Mouse (Mus musculus) liver, embryonic 12.5 days (tissue): ENCODE results near the gene H3f3b. TPM values are rescaled to one million over a fixed set of nuclear protein-coding genes. Genes with fewer than 3 reads are reported as not detected.

ENCODE experiments used
- ATAC-seq: fragments of 200-750 bp; cut with Nextera tagmentation; 2 replicates; pipeline ENCODE4 v1.8.0; 2017; ENCODE audit warnings: moderate number of reproducible peaks, mild to moderate bottlenecking, moderate library complexity
- H3K27ac ChIP-seq: fragments of 300-500 bp; sonication (generic); 2 replicates; pipeline ENCODE4 v1.5.1; 2016; ENCODE audit warnings: mild to moderate bottlenecking
- H3K27me3 ChIP-seq: fragments of 300-500 bp; sonication (generic); replicated peaks from 2 replicates; pipeline ENCODE4 v1.6.1; 2016; ENCODE audit warnings: mild to moderate bottlenecking, moderate library complexity
- H3K36me3 ChIP-seq: fragments of 300-500 bp; sonication (generic); 2 replicates; pipeline ENCODE4 v1.6.1; 2016; ENCODE audit warnings: mild to moderate bottlenecking, moderate library complexity
- H3K4me1 ChIP-seq: fragments of 300-500 bp; sonication (generic); 2 replicates; pipeline ENCODE4 v1.6.1; 2016
- H3K4me2 ChIP-seq: fragments of 300-500 bp; sonication (generic); 2 replicates; pipeline ENCODE4 v1.6.1; 2016; ENCODE audit warnings: mild to moderate bottlenecking, moderate library complexity
- H3K4me3 ChIP-seq: fragments of 300-500 bp; sonication (generic); 2 replicates; pipeline ENCODE4 v1.5.1; 2016; ENCODE audit warnings: mild to moderate bottlenecking, moderate library complexity
- H3K9ac ChIP-seq: fragments of 300-500 bp; sonication (generic); 2 replicates; pipeline ENCODE4 v1.6.1; 2016; ENCODE audit warnings: mild to moderate bottlenecking, moderate library complexity
- H3K9me3 ChIP-seq: fragments of 300-500 bp; sonication (generic); replicated peaks from 2 replicates; pipeline ENCODE4 v1.6.1; 2016; ENCODE audit warnings: mild to moderate bottlenecking, moderate library complexity
- WGBS: fragments of 180-500 bp; shearing (Covaris S2); methylation state at CpG from one replicate; pipeline ENCODE4 v1.1.7; 2016; ENCODE audit not compliant: insufficient replicate concordance; 5-methylcytosine and 5-hydroxymethylcytosine counted together
- polyA plus RNA-seq: library from polyadenylated mRNA; unstranded; fragments of >200 nt; fragmentation: Nextera tagmentation; extraction: Ambion mirVana; gene quantifications from 2 replicates; pipeline ENCODE4 v1.2.1, GENCODE M21; 2016

Gene H3f3b
- polyA plus RNA-seq, 1 experiment from 2014 or later = 816 TPM

GRCm38 (mm10) chr11:116061641-116062415, 34.1 kb upstream of the H3f3b start:
- H3K36me3 ChIP-seq = peaks cover 98% of the 10 kb centered on the region
- peaks cover 23% of the 10 kb centered on the region for H3K4me1 ChIP-seq
- WGBS = 83% methylated on average over 13 of the region's 13 CpGs
- no peak overlapping the region for H3K4me3 ChIP-seq
- no peak overlapping the region for H3K27ac ChIP-seq
- no peaks in the 10 kb centered on the region for H3K9me3 ChIP-seq
- ATAC-seq = no peak
- H3K4me2 ChIP-seq = no peak overlapping the region
- no peaks in the 10 kb centered on the region for H3K27me3 ChIP-seq
- H3K9ac ChIP-seq = no peak overlapping the region

GRCm38 (mm10) chr11:116060596-116060995, 32.8 kb upstream of the H3f3b start:
- Histone ChIP-seq H3K9ac (no peak overlapping the region), H3K9me3 (no peaks in the 10 kb centered on the region), H3K4me1 (peaks cover 34% of the 10 kb centered on the region), H3K27me3 (no peaks in the 10 kb centered on the region), H3K4me2 (no peak overlapping the region), H3K4me3 (no peak overlapping the region), H3K27ac (0 out of 2 replicates have a peak overlapping the region, but pooled peaks have one; percentile 17), H3K36me3 (peaks cover 99% of the 10 kb centered on the region)
- ATAC-seq = no peak
- WGBS = 83% methylated on average over 9 of the region's 9 CpGs

- Histone ChIP-seq H3K27ac (no peak overlapping the region), H3K9me3 (no peaks in the 10 kb centered on the region), H3K36me3 (peaks cover 99% of the 10 kb centered on the region), H3K4me2 (no peak overlapping the region), H3K4me3 (no peak overlapping the region), H3K4me1 (peaks cover 44% of the 10 kb centered on the region), H3K27me3 (no peaks in the 10 kb centered on the region), H3K9ac (no peak overlapping the region)
- ATAC-seq = no peak
- WGBS = 91% methylated on average over 11 of the region's 11 CpGs
Observed at GRCm38 (mm10) chr11:116059691-116060025, 31.9 kb upstream of the H3f3b start.

GRCm38 (mm10) chr11:116058868-116059690, 31.3 kb upstream of the H3f3b start:
- WGBS = 91% methylated on average over 17 of the region's 17 CpGs
- Histone ChIP-seq H3K36me3 (peaks cover 99% of the 10 kb centered on the region), H3K27me3 (no peaks in the 10 kb centered on the region), H3K4me1 (peaks cover 45% of the 10 kb centered on the region), H3K4me2 (no peak overlapping the region), H3K27ac (no peak overlapping the region), H3K4me3 (no peak overlapping the region), H3K9ac (no peak overlapping the region), H3K9me3 (no peaks in the 10 kb centered on the region)
- no peak for ATAC-seq

GRCm38 (mm10) chr11:116058022-116058614, 30.4 kb upstream of the H3f3b start:
- WGBS = 75% methylated on average over 12 of the region's 12 CpGs
- no peak for ATAC-seq
- Histone ChIP-seq H3K4me2 (peak overlapping the region; percentile 39), H3K27me3 (no peaks in the 10 kb centered on the region), H3K9me3 (no peaks in the 10 kb centered on the region), H3K9ac (peak overlapping the region; percentile 54; the same call in 1 of the 2 replicates), H3K4me3 (no peak overlapping the region), H3K36me3 (peaks cover 99% of the 10 kb centered on the region), H3K4me1 (peaks cover 54% of the 10 kb centered on the region), H3K27ac (peak overlapping the region; percentile 78; the same call in 1 of the 2 replicates)

GRCm38 (mm10) chr11:116057237-116057881, 29.6 kb upstream of the H3f3b start:
- peak overlapping the region; percentile 54 for H3K9ac ChIP-seq
- peak overlapping the region; percentile 78 for H3K27ac ChIP-seq
- 20% methylated on average over 4 of the region's 4 CpGs for WGBS
- peaks cover 99% of the 10 kb centered on the region for H3K36me3 ChIP-seq
- peaks cover 60% of the 10 kb centered on the region for H3K4me1 ChIP-seq
- no peak overlapping the region for H3K4me3 ChIP-seq
- peak overlapping the region; percentile 39 for H3K4me2 ChIP-seq
- no peaks in the 10 kb centered on the region for H3K27me3 ChIP-seq
- no peaks in the 10 kb centered on the region for H3K9me3 ChIP-seq
- ATAC-seq = peak; percentile 78

- H3K9ac ChIP-seq = no peak overlapping the region
- ATAC-seq = no peak
- no peak overlapping the region for H3K4me2 ChIP-seq
- peaks cover 99% of the 10 kb centered on the region for H3K36me3 ChIP-seq
- H3K4me3 ChIP-seq = no peak overlapping the region
- WGBS = 66% methylated on average over 11 of the region's 11 CpGs
- H3K27ac ChIP-seq = peak overlapping the region; percentile 78; the same call in 1 of the 2 replicates
- no peaks in the 10 kb centered on the region for H3K9me3 ChIP-seq
- peaks cover 60% of the 10 kb centered on the region for H3K4me1 ChIP-seq
- H3K27me3 ChIP-seq = no peaks in the 10 kb centered on the region
Observed at GRCm38 (mm10) chr11:116055873-116056272, 28.1 kb upstream of the H3f3b start.

- H3K27ac ChIP-seq = peak overlapping the region; percentile 10
- no peaks in the 10 kb centered on the region for H3K9me3 ChIP-seq
- peak; percentile 48 for ATAC-seq
- H3K4me1 ChIP-seq = peaks cover 57% of the 10 kb centered on the region
- no peaks in the 10 kb centered on the region for H3K27me3 ChIP-seq
- H3K36me3 ChIP-seq = peaks cover 99% of the 10 kb centered on the region
- no peak overlapping the region for H3K4me3 ChIP-seq
- peak overlapping the region; percentile 12 for H3K9ac ChIP-seq
- 74% methylated on average over 9 of the region's 9 CpGs for WGBS
- no peak overlapping the region for H3K4me2 ChIP-seq
Observed at GRCm38 (mm10) chr11:116053510-116054229, 25.9 kb upstream of the H3f3b start.

- Histone ChIP-seq H3K9ac (no peak overlapping the region), H3K4me1 (peaks cover 22% of the 10 kb centered on the region), H3K27ac (no peak overlapping the region), H3K4me2 (no peak overlapping the region), H3K4me3 (no peak overlapping the region), H3K9me3 (no peaks in the 10 kb centered on the region), H3K27me3 (no peaks in the 10 kb centered on the region), H3K36me3 (peaks cover 97% of the 10 kb centered on the region)
- no peak for ATAC-seq
- 85% methylated on average over 4 of the region's 4 CpGs for WGBS
Observed at GRCm38 (mm10) chr11:116050196-116050595, 22.4 kb upstream of the H3f3b start.

GRCm38 (mm10) chr11:116049610-116050009, 21.8 kb upstream of the H3f3b start:
- no peak for ATAC-seq
- Histone ChIP-seq H3K9ac (no peak overlapping the region), H3K4me1 (peaks cover 17% of the 10 kb centered on the region), H3K27ac (no peak overlapping the region), H3K27me3 (no peaks in the 10 kb centered on the region), H3K36me3 (peaks cover 97% of the 10 kb centered on the region), H3K4me3 (no peak overlapping the region), H3K4me2 (no peak overlapping the region), H3K9me3 (no peaks in the 10 kb centered on the region)
- WGBS = 74% methylated on average over 2 of the region's 2 CpGs

GRCm38 (mm10) chr11:116045173-116045572, 17.4 kb upstream of the H3f3b start:
- Histone ChIP-seq H3K27ac (no peak overlapping the region), H3K36me3 (peaks cover 79% of the 10 kb centered on the region), H3K9me3 (no peaks in the 10 kb centered on the region), H3K4me2 (no peak overlapping the region), H3K4me1 (peaks cover 9% of the 10 kb centered on the region; the same call in 1 of the 2 replicates), H3K27me3 (no peaks in the 10 kb centered on the region), H3K4me3 (no peak overlapping the region), H3K9ac (no peak overlapping the region)
- WGBS = 87% methylated on average over 6 of the region's 6 CpGs
- ATAC-seq = no peak
